Mouse (Mus musculus): Measurements from ENCODE around the gene Wdhd1. TPM values are rescaled to one million over a fixed set of nuclear protein-coding genes. Genes with fewer than 3 reads are reported as not detected.

The Wdhd1 gene
- total and polyA plus RNA-seq, 3 experiments, result 37.1 to 81.0 (median 61.4) TPM

GRCm38 (mm10) chr14:47273751-47274150 lies 2.9 kb downstream of the Wdhd1 start:
- H3K4me2 ChIP-seq (ENCODE audit: insufficient read depth, low read depth, poor library complexity, severe bottlenecking), result no peak overlapping the region
- dilution Hi-C loops (cut with MboI; ENCODE audit: extremely low pct_ligation_motif_present, extremely low pct_unique_long_range_greater_than_20kb, low sequenced_read_pairs) (no loop called here), in situ Hi-C loops (cut with MboI; ENCODE audit: low pct_ligation_motif_present, low pct_unique_long_range_greater_than_20kb, low sequenced_read_pairs) (no loop called here)
- no peak overlapping the region for H3K4me3 ChIP-seq (replicated peaks in 1 of 3; ENCODE audit: low read depth in 2 of 3, low read length in 2 of 3, poor library complexity in 1 of 3)
- H3K27me3 ChIP-seq (replicated peaks), result no peaks in the 10 kb centered on the region
- DNase-seq (ENCODE audit: extremely low read depth), result no peak
- peaks cover 22 to 44% of the 10 kb centered on the region in 2 experiments for H3K36me3 ChIP-seq (replicated peaks in 1 of 2; ENCODE audit: control insufficient read depth in 1 of 2, insufficient read depth in 1 of 2, low read length in 1 of 2)
- H3K27ac ChIP-seq (ENCODE audit: insufficient read depth, low read depth), result no peak overlapping the region
- TF ChIP-seq SMC3 (IDR thresholded peaks at IDR 0.05; ENCODE audit: low read depth, low read length), result no peak
- no peak for TF ChIP-seq EP300 (IDR thresholded peaks at IDR 0.05; ENCODE audit: low read length)
- TF ChIP-seq MYC (IDR thresholded peaks at IDR 0.05; ENCODE audit: low read depth, low read length), result no peak
- no peak for TF ChIP-seq ZMIZ1 (IDR thresholded peaks at IDR 0.05; ENCODE audit: low read depth, low read length)
- peaks cover 41% of the 10 kb centered on the region for H3K79me2 ChIP-seq (replicated peaks; ENCODE audit: control insufficient read depth, extremely low read depth, insufficient read depth, poor library complexity, severe bottlenecking)
- no peak overlapping the region for H3K9ac ChIP-seq (ENCODE audit: insufficient read depth, low read depth)
- no peaks in the 10 kb centered on the region for H3K9me3 ChIP-seq (replicated peaks; ENCODE audit: low read length)
- H3K4me1 ChIP-seq (ENCODE audit: control insufficient read depth in 1 of 2, insufficient read depth in 2 of 2), result peaks cover 0 to 21% of the 10 kb centered on the region in 2 experiments; a peak in 2 of 4 replicates

- H3K4me2 ChIP-seq (ENCODE audit: insufficient read depth, low read depth, poor library complexity, severe bottlenecking), result no peak overlapping the region
- peaks cover 44 to 81% of the 10 kb centered on the region in 2 experiments for H3K36me3 ChIP-seq (replicated peaks in 1 of 2; ENCODE audit: control insufficient read depth in 1 of 2, insufficient read depth in 1 of 2, low read length in 1 of 2)
- in situ Hi-C loops (cut with MboI; ENCODE audit: low pct_ligation_motif_present, low pct_unique_long_range_greater_than_20kb, low sequenced_read_pairs) (no loop called here), dilution Hi-C loops (cut with MboI; ENCODE audit: extremely low pct_ligation_motif_present, extremely low pct_unique_long_range_greater_than_20kb, low sequenced_read_pairs) (no loop called here)
- peaks cover 15% of the 10 kb centered on the region for H3K79me2 ChIP-seq (replicated peaks; ENCODE audit: control insufficient read depth, extremely low read depth, insufficient read depth, poor library complexity, severe bottlenecking)
- TF ChIP-seq JUN (IDR thresholded peaks at IDR 0.05; ENCODE audit: insufficient read depth, low read depth, low read length), result no peak
- TF ChIP-seq CTCF (conservative IDR thresholded peaks at IDR 0.05 in 1 of 2, IDR thresholded peaks at IDR 0.05 in 1 of 2; ENCODE audit: low read depth in 2 of 2, low read length in 2 of 2), result no peak
- TF ChIP-seq MAFK (IDR thresholded peaks at IDR 0.05; ENCODE audit: insufficient replicate concordance, low read length), result no peak
- TF ChIP-seq SIN3A (IDR thresholded peaks at IDR 0.05; ENCODE audit: low read length), result no peak
- TF ChIP-seq KAT2A (IDR thresholded peaks at IDR 0.05; ENCODE audit: insufficient replicate concordance, low read length), result no peak
- no peak for TF ChIP-seq MYC (IDR thresholded peaks at IDR 0.05; ENCODE audit: low read depth, low read length)
- no peak for TF ChIP-seq ZC3H11A (IDR thresholded peaks at IDR 0.05; ENCODE audit: low read depth, low read length)
- TF ChIP-seq NRF1 (IDR thresholded peaks at IDR 0.05; ENCODE audit: low read depth, low read length), result no peak
- TF ChIP-seq ETS1 (conservative IDR thresholded peaks at IDR 0.05; ENCODE audit: low read depth, low read length), result no peak
- TF ChIP-seq E2F4 (IDR thresholded peaks at IDR 0.05; ENCODE audit: insufficient replicate concordance, low read depth, low read length), result no peak
- H3K9me3 ChIP-seq (replicated peaks; ENCODE audit: low read length), result no peaks in the 10 kb centered on the region
- DNase-seq (ENCODE audit: extremely low read depth), result no peak
- H3K27me3 ChIP-seq (replicated peaks), result no peaks in the 10 kb centered on the region
- no peak overlapping the region for H3K4me3 ChIP-seq (replicated peaks in 1 of 3; ENCODE audit: low read depth in 2 of 3, low read length in 2 of 3, poor library complexity in 1 of 3)
- no peak overlapping the region for H3K9ac ChIP-seq (ENCODE audit: insufficient read depth, low read depth)
- H3K4me1 ChIP-seq (ENCODE audit: control insufficient read depth in 1 of 2, insufficient read depth in 2 of 2), result peaks cover 0 to 11% of the 10 kb centered on the region in 2 experiments; a peak in 2 of 4 replicates
- no peak overlapping the region for H3K27ac ChIP-seq (ENCODE audit: insufficient read depth, low read depth)
These were observed 7.0 kb downstream of the Wdhd1 start for GRCm38 (mm10) chr14:47269706-47270105.

GRCm38 (mm10) chr14:47269056-47269455 lies 7.6 kb downstream of the Wdhd1 start:
- H3K27ac ChIP-seq (ENCODE audit: insufficient read depth, low read depth), result no peak overlapping the region
- dilution Hi-C loops (cut with MboI; ENCODE audit: extremely low pct_ligation_motif_present, extremely low pct_unique_long_range_greater_than_20kb, low sequenced_read_pairs), result no loop called here
- no peak overlapping the region for H3K4me3 ChIP-seq (replicated peaks in 1 of 3; ENCODE audit: low read depth in 2 of 3, low read length in 2 of 3, poor library complexity in 1 of 3)
- DNase-seq (ENCODE audit: extremely low read depth), result no peak
- H3K36me3 ChIP-seq (replicated peaks in 1 of 2; ENCODE audit: control insufficient read depth in 1 of 2, insufficient read depth in 1 of 2, low read length in 1 of 2), result peaks cover 46 to 82% of the 10 kb centered on the region in 2 experiments
- H3K9me3 ChIP-seq (replicated peaks; ENCODE audit: low read length), result no peaks in the 10 kb centered on the region
- no peak overlapping the region for H3K9ac ChIP-seq (ENCODE audit: insufficient read depth, low read depth)
- H3K79me2 ChIP-seq (replicated peaks; ENCODE audit: control insufficient read depth, extremely low read depth, insufficient read depth, poor library complexity, severe bottlenecking), result peaks cover 9% of the 10 kb centered on the region
- H3K4me2 ChIP-seq (ENCODE audit: insufficient read depth, low read depth, poor library complexity, severe bottlenecking), result no peak overlapping the region
- H3K27me3 ChIP-seq (replicated peaks), result no peaks in the 10 kb centered on the region
- in situ Hi-C loops (cut with MboI; ENCODE audit: low pct_ligation_motif_present, low pct_unique_long_range_greater_than_20kb, low sequenced_read_pairs), result no loop called here
- peaks cover 0 to 5% of the 10 kb centered on the region in 2 experiments; a peak in 2 of 4 replicates for H3K4me1 ChIP-seq (ENCODE audit: control insufficient read depth in 1 of 2, insufficient read depth in 2 of 2)
- TF ChIP-seq E2F4 (IDR thresholded peaks at IDR 0.05; ENCODE audit: insufficient replicate concordance, low read depth, low read length), result no peak
- TF ChIP-seq MAX (IDR thresholded peaks at IDR 0.05; ENCODE audit: low read length), result no peak
- no peak for TF ChIP-seq GABPA (IDR thresholded peaks at IDR 0.05; ENCODE audit: insufficient replicate concordance, low read depth, low read length)
- no peak for TF ChIP-seq JUND (conservative IDR thresholded peaks at IDR 0.05; ENCODE audit: low read depth, low read length)
- TF ChIP-seq USF2 (conservative IDR thresholded peaks at IDR 0.05; ENCODE audit: low read depth, low read length), result no peak
- TF ChIP-seq ELF1 (IDR thresholded peaks at IDR 0.05; ENCODE audit: low read depth, low read length), result no peak
- TF ChIP-seq BHLHE40 (IDR thresholded peaks at IDR 0.05; ENCODE audit: low read depth, low read length), result no peak
- TF ChIP-seq MAFK (IDR thresholded peaks at IDR 0.05; ENCODE audit: insufficient replicate concordance, low read length), result no peak
- TF ChIP-seq POLR2AphosphoS2 (IDR thresholded peaks at IDR 0.05; ENCODE audit: low read depth, low read length), result no peak
- TF ChIP-seq RCOR1 (conservative IDR thresholded peaks at IDR 0.05; ENCODE audit: low read depth, low read length), result no peak
- TF ChIP-seq PAX5 (IDR thresholded peaks at IDR 0.05; ENCODE audit: low read length), result no peak
- TF ChIP-seq CHD2 (IDR thresholded peaks at IDR 0.05; ENCODE audit: low read length), result no peak
- TF ChIP-seq UBTF (IDR thresholded peaks at IDR 0.05; ENCODE audit: low read depth, low read length), result no peak
- TF ChIP-seq USF1 (IDR thresholded peaks at IDR 0.05; ENCODE audit: low read depth, low read length), result no peak
- no peak for TF ChIP-seq IRF4 (IDR thresholded peaks at IDR 0.05; ENCODE audit: low read depth, low read length)
- no peak for TF ChIP-seq ZKSCAN1 (IDR thresholded peaks at IDR 0.05; ENCODE audit: borderline replicate concordance, low read depth, low read length)

Measured in CH12.LX (cell line).